Mouse (Mus musculus) layer of hippocampus, adult 11-12 months (tissue): Measurements from ENCODE around the gene Hdac9.
A peak's percentile ranks its signal among the peaks of the same experiment; 100 is the strongest.

Source experiments
- DNase-seq: peaks from one replicate; pipeline ENCODE4 v3.0.0; 2022; ENCODE audit warnings: low spot score

Hdac9 gene

GRCm38 (mm10) chr12:34342761-34343160 lies 574.1 kb downstream of the Hdac9 start:
- no peak for DNase-seq

GRCm38 (mm10) chr12:34338886-34339285 lies 578.0 kb downstream of the Hdac9 start:
- DNase-seq = no peak

DNA sequence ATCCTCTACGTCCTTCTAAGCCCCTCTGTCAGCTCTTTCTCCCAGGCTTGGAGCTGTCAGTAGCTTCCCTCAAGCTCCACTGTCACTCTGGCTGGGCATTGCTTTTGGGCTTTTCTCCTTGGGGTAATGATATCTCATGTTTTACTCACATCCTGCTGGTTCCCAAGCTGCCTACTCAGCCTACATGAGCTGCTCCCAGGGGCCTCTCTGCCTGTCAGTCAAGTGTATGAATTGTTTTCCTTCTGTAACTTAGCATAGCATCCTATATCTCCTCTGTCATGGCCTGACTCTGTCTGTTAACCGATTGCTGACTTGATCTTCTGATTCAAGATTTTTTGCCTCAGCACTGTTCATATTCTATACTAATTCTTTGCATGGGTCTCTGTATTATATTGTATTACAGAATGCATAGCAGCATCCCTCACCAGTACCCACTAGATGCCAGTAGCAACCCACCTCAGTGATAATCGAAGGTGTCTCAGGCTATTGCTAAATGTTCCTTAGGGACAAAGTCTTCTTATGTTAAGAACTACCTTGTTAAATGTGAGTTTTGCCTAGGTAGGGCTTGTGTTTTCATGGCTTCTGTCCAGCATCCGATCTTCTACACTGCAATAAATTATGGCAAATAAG lies 582.3 kb downstream of the Hdac9 start:
- DNase-seq = no peak

- DNase-seq = no peak
These were observed 584.0 kb downstream of the Hdac9 start for GRCm38 (mm10) chr12:34332884-34333283.

- no peak for DNase-seq
These were observed 589.8 kb downstream of the Hdac9 start for GRCm38 (mm10) chr12:34327111-34327510.

GRCm38 (mm10) chr12:34312113-34312719 lies 604.7 kb downstream of the Hdac9 start:
- DNase-seq = no peak

- no peak for DNase-seq
These were observed 611.4 kb downstream of the Hdac9 start for GRCm38 (mm10) chr12:34305453-34305852.

- no peak for DNase-seq
These were observed 624.5 kb downstream of the Hdac9 start for GRCm38 (mm10) chr12:34292346-34292745.

GRCm38 (mm10) chr12:34287218-34287617 lies 629.7 kb downstream of the Hdac9 start:
- DNase-seq = no peak

DNA sequence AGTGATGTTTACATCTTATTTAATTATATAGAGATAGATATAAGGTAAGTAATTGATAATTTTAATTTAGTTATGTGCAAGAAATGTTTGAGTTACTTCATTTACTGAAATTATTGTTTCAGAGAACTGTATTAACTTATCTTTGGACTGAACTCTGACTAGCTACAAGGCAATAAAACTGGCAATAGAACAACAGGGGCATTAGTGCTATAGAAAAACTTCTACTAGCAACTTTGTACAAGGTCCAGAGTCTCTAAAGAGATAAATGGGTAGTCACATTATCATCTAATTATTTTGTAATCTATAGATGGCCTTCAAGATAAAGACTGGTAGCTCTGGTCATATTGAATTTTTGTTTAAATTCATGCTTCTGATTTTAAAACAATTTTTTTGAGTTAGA lies 632.0 kb downstream of the Hdac9 start:
- DNase-seq = no peak

GRCm38 (mm10) chr12:34284396-34284795 lies 632.5 kb downstream of the Hdac9 start:
- DNase-seq = no peak

GRCm38 (mm10) chr12:34278822-34279221 lies 638.1 kb downstream of the Hdac9 start:
- no peak for DNase-seq

GRCm38 (mm10) chr12:34273816-34274215 lies 643.1 kb downstream of the Hdac9 start:
- no peak for DNase-seq

- no peak for DNase-seq
These were observed 646.8 kb downstream of the Hdac9 start for GRCm38 (mm10) chr12:34270096-34270495.

DNA sequence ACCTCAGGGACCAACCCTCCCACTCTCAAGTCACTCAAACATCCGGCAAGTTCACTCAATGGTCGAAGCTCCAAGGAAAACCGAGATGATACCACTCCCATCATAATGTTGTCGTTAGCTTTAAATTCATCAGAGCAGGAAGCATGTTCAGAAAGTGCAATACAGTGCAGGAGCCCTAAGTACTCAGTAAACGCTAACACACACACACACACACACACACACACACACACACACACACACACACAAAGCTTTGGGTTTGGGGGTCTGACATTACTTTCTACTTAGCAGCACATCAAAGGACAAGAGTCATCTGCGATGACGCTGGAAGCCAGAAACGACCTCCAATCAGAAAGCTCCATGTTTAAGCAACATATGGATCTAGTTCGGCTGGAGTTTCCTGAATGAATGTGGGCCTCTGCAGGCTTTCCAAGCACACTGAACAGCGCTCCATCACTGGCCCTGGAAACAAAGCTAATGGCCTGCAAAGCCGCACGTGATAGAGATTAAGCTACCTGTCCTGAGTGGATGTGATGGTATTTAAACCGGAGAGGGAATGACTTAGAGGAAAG lies 647.3 kb downstream of the Hdac9 start:
- no peak for DNase-seq

- DNase-seq = no peak
These were observed 657.2 kb downstream of the Hdac9 start for GRCm38 (mm10) chr12:34259651-34260050.

DNA sequence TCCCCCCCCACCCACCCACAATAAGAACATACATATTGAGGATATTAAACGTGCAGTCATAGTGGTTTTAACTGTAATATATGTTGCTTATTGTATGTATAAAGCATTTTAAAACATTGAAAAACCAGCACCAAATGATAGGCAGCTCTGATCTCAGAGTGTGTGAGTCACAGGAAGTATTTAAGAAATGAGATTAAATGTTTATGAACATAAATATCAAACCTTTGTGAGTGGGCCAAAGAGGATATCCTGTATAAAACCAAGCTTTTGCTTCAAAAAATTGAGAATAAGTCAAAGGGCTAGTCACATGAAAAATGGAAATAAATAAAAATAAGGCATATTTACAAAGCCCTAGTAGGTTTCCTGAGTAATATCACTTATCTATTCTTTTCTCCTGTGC lies 667.7 kb downstream of the Hdac9 start:
- DNase-seq = no peak

DNA sequence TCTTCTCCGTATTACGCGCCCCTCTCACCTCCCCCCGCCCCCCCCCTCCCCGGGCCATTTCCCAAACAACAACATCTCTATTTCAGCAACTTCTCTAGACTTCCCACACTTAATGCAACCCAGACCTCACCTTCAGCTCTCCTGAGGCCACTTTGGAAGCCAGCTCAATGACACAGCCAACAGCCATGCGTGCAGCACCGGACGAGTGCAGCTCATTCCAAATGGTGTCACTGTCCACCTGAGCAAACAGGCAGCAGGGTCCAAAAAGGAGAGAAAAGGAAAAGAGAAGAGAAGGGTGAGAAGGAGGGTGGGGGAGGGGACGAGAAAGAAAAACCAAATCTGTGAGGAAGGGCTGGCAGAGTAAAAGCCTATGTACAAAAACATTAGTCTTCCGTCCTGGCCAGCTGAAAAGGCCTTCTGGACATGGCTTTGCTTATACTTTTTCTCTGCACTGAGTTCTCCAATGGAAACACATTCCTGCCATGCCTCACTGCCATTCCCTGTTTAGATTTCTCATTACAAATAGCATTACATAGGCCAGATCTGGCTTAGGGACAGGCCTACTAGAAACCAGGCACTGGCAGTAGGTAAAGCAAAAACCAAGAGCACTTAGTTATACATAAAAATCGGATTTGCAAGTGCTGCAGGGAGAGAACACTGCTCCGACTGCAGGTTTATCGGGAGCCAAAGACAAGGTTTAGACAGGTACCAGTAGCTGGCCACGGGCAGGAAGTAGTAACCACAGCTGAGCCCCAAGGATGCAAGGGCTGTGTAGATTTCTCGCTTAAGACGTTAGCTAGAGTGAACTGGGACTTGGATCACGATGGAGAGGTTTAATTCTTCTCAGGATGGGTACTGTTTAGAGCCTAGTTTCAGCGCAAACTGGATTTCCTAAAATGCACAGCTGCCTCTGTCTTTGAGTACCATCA lies 668.4 kb downstream of the Hdac9 start:
- DNase-seq = no peak

- DNase-seq = no peak
These were observed 678.1 kb downstream of the Hdac9 start for GRCm38 (mm10) chr12:34238796-34239195.

GRCm38 (mm10) chr12:34231621-34232150 lies 685.2 kb downstream of the Hdac9 start:
- peak; percentile 16 for DNase-seq

- no peak for DNase-seq
These were observed 692.4 kb downstream of the Hdac9 start for GRCm38 (mm10) chr12:34224505-34224904.

- no peak for DNase-seq
These were observed 695.9 kb downstream of the Hdac9 start for GRCm38 (mm10) chr12:34221014-34221413.
